Mouse (Mus musculus) kidney, postnatal 0 days (tissue): ENCODE measurements around the gene Gcc2. TPM values are rescaled to one million over a fixed set of nuclear protein-coding genes. Genes with fewer than 3 reads are reported as not detected.
"Not testable (repeated sequence)": the region's sequence is repeated elsewhere in the genome, so short reads cannot be mapped to it uniquely, and the experiment has no call there.

Experiments
- ATAC-seq: fragments of 200-750 bp; cut with Nextera tagmentation; replicated peaks from 2 replicates; pipeline ENCODE4 v1.8.0; 2017; ENCODE audit warnings: low read depth, moderate number of reproducible peaks, moderate TSS enrichment, moderate library complexity; ENCODE audit not compliant: low FRiP score
- DNase-seq: peaks from one replicate; pipeline ENCODE4 v3.0.0-alpha.2; 2016; ENCODE audit warnings: low spot score
- H3K27ac ChIP-seq: fragments of 300-500 bp; sonication (generic); 2 replicates; pipeline ENCODE4 v1.5.1; 2014; ENCODE audit warnings: mild to moderate bottlenecking
- H3K27me3 ChIP-seq: fragments of 300-500 bp; sonication (generic); 2 replicates; pipeline ENCODE4 v1.6.1; 2014; ENCODE audit warnings: low read length, mixed read lengths; ENCODE audit not compliant: insufficient read depth
- H3K36me3 ChIP-seq: fragments of 300-500 bp; sonication (generic); 2 replicates; pipeline ENCODE4 v1.6.1; 2014; ENCODE audit warnings: low read length, mixed read lengths; ENCODE audit not compliant: insufficient read depth
- H3K4me1 ChIP-seq: fragments of 300-500 bp; sonication (generic); replicated peaks from 2 replicates; pipeline ENCODE4 v1.6.1; 2014; ENCODE audit warnings: antibody characterized with exemption, low read length, mixed read lengths; ENCODE audit not compliant: insufficient read depth
- H3K4me2 ChIP-seq: fragments of 300-500 bp; sonication (generic); 2 replicates; pipeline ENCODE4 v1.6.1; 2014; ENCODE audit warnings: mild to moderate bottlenecking, low read length, moderate library complexity, mixed read lengths
- H3K4me3 ChIP-seq: fragments of 300-500 bp; sonication (generic); replicated peaks from 2 replicates; pipeline ENCODE4 v1.5.1; 2014; ENCODE audit warnings: low read depth, low read length
- H3K9ac ChIP-seq: fragments of 300-500 bp; sonication (generic); 2 replicates; pipeline ENCODE4 v1.6.1; 2014; ENCODE audit warnings: low read depth, low read length
- H3K9me3 ChIP-seq: fragments of 300-500 bp; sonication (generic); replicated peaks from 2 replicates; pipeline ENCODE4 v1.6.1; 2016; ENCODE audit warnings: low read length, inconsistent platforms, mixed read lengths
- WGBS: fragments of 180-500 bp; shearing (Covaris S2); extraction: QIAGEN DNeasy Blood & Tissue Kit; methylation state at CpG from one replicate; pipeline ENCODE4 v1.1.7; 2014; 5-methylcytosine and 5-hydroxymethylcytosine counted together
- polyA plus RNA-seq: library from polyadenylated mRNA; unstranded; fragments of >200 nt; fragmentation: Nextera tagmentation; extraction: Ambion mirVana; gene quantifications from 2 replicates; pipeline ENCODE4 v1.2.1, GENCODE M21; 2015

Gcc2 gene
- polyA plus RNA-seq, 1 experiment from 2014 or later = 75.8 TPM

DNA sequence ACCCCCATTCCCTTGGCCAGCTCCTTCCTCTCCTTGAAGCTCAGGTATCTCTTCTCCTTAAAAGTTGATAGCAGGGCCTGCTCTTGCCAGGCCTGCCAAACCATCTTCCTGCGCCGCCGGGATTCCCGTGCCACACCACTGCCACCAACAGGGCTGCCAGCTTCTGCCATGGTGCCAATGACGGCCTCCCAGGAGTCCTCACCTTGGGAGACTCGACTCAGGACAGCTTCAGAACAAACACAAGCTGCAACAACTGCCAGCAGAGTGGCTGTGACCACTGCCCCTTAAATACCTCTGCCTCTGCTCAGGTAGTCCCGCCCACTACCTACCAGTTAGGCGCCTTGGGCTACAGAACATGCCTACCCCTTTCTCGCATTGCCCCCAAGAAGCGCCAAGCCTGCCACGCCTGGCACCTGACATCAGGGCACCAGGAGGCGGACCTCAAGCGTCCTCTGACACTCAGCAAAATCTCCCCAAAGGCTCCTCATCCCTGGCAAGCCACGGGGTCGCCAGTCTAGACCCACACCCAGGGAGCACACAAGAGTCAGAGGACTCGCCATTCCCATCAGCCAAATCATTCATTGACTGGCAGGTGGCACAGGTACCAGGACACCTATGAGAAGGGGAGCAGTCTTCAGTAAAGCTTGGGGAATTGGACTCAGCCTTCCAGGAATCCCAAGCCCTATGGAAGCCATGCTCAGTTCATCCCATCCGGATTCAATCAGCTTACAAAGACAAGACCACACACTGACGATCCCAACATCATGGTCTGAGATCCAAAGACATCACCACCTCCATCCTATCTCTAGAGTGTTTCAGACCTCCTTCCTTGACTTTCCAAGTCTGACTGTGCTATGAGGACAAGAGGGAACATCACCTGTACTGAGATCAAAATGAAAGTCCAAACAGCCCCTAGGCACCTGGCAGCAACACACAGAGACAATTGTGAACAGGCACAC is 30.2 kb upstream of the Gcc2 start, which contains the start of gene AW822073:
TSS of gene AW822073 (minus strand) at position 104 of the 959 bp plus-strand sequence.
- not testable (repeated sequence) for H3K27me3 ChIP-seq, H3K4me3 ChIP-seq, DNase-seq, ATAC-seq, H3K9me3 ChIP-seq, H3K9ac ChIP-seq, H3K4me2 ChIP-seq, H3K36me3 ChIP-seq, H3K27ac ChIP-seq, H3K4me1 ChIP-seq
- WGBS = 87% methylated on average over 16 of the region's 18 CpGs

DNA sequence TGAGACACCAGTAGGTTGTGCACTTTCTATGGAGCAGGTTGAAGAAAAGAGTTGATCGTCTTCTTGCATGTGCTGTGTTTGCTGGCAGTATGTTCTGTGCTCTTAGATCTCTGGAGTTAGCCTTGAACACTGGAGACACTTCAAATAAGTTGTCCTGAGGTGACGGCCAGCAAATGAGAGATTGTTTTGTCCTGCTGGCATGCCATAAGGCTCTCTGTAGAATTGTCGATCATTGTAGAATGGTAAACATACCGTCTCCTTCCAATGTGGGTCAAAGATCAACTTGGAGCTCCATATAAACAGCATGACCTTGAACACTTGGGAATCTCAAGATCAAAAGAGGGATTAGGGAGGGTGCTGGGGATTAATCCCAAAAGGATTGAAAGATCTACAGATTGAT is 28.9 kb upstream of the Gcc2 start:
- H3K4me3 ChIP-seq, ATAC-seq, H3K27ac ChIP-seq, H3K9ac ChIP-seq, H3K4me1 ChIP-seq, H3K4me2 ChIP-seq, H3K27me3 ChIP-seq, H3K36me3 ChIP-seq, H3K9me3 ChIP-seq: not testable (repeated sequence)
- WGBS = 89% methylated on average over 4 of the region's 4 CpGs
- DNase-seq = peak; percentile 31

DNA sequence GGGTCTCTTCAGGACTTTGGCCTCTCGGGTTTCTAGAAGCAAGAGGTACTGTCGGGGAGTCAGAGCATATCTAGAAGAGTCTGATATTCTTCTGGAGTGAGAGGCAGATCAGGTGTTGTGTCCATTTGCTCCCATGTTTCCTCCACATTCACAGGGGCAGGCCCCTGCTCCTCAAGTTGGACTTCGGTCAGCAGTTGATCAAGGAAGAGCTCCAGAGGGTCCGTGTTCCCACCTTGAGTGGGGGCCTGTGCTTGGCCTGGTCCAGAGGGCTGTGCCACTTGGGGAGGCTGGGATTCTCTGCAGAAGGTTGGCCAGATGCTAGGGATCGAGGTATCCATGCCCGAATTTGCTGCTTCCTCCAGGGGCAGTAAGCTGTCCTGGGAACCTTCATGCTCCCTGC is 27.5 kb upstream of the Gcc2 start:
- H3K27ac ChIP-seq, H3K4me1 ChIP-seq, H3K9me3 ChIP-seq, H3K4me3 ChIP-seq, DNase-seq, H3K9ac ChIP-seq, H3K4me2 ChIP-seq, H3K27me3 ChIP-seq, H3K36me3 ChIP-seq, ATAC-seq: not testable (repeated sequence)
- 86% methylated on average over 2 of the region's 6 CpGs for WGBS

DNA sequence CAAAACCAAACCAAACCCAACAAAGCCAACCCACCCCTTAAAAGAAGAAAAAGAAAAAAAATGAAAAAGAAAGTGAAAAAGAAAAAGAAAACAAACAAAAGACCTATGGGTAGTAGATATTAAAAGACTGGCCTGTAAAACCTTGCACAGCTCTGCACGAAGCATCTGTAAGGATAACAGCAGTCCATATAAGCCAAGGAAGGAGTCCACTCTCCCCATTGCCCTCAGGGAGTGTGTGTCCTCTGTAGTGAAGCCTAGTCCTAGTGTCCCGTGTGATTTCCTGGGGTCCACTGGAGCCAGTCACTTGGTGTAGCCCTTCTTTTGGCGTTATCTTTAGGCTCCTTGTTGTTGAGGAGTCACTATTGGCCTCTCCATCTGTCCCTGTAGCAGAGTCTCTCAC is 25.3 kb upstream of the Gcc2 start:
- not testable (repeated sequence) for H3K4me1 ChIP-seq, H3K4me2 ChIP-seq, H3K27ac ChIP-seq, ATAC-seq, DNase-seq, H3K9ac ChIP-seq, H3K9me3 ChIP-seq, H3K36me3 ChIP-seq, H3K27me3 ChIP-seq, H3K4me3 ChIP-seq
- 57% methylated on average over 3 of the region's 3 CpGs for WGBS

DNA sequence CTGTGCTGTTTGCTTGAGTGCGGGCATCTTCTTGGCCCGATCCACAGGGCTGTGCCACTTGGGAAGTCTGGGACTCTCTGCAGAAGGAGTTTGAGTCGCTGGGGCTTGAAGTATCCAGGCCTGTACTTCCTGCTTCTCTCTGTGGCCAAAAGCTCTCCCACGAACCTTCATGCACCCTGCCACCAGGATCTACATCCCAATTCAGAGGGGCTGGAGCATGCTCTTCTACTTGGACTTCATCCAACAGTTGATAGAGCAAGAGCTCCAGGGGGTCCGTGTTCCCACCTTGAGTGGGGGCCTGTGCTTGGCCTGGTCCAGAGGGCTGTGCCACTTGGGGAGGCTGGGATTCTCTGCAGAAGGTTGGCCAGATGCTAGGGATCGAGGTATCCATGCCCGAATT is 24.2 kb upstream of the Gcc2 start:
- H3K9me3 ChIP-seq, H3K4me1 ChIP-seq, H3K27ac ChIP-seq, H3K27me3 ChIP-seq, H3K9ac ChIP-seq, DNase-seq, H3K4me3 ChIP-seq, H3K4me2 ChIP-seq, H3K36me3 ChIP-seq: not testable (repeated sequence)
- 89% methylated on average over 4 of the region's 7 CpGs for WGBS
- peak; percentile 57 for ATAC-seq

DNA sequence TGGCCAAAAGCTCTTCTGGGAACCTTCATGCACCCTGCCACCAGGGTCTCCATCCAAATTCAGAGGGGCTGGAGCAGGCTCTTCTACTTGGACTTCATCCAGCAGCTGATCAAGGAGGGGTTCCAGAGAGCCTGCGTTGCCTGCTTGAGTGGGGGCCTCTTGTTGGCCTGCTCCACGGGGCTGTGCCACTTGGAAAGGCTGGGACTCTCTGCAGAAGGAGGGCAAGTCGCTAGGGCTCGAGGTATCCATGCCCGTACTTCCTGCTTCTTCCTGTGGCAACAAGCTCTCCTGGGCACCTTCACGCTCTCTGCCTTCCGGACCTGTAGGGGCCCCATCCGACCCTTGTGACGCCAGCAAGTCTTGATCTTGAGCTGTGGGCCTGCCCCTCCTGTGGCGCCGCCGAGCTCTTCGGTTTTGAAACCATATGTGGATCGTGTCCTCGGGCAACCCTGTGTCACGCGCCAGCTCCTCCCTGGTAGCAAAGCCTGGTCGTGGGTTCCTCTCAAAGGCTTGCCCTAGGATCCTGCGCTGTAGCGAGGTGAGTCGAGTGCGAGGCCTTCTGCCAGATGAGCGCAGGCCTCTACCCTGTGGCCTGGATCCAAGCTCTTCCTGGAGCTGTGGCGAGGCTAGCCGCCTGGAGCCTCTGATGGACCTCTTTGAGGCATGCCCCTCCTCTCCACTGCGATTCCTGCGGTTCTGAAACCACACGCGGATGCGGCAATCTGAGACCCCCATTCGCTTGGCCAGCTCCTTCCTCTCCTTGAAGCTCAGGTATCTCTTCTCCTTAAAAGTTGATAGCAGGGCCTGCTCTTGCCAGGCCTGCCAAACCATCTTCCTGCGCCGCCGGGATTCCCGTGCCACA is 23.3 kb upstream of the Gcc2 start:
- ATAC-seq (peak; percentile 81), DNase-seq (peak; percentile 33)
- not testable (repeated sequence) for H3K9ac ChIP-seq, H3K4me2 ChIP-seq, H3K27ac ChIP-seq, H3K9me3 ChIP-seq, H3K4me1 ChIP-seq, H3K4me3 ChIP-seq, H3K27me3 ChIP-seq, H3K36me3 ChIP-seq
- WGBS = 88% methylated on average over 31 of the region's 35 CpGs

DNA sequence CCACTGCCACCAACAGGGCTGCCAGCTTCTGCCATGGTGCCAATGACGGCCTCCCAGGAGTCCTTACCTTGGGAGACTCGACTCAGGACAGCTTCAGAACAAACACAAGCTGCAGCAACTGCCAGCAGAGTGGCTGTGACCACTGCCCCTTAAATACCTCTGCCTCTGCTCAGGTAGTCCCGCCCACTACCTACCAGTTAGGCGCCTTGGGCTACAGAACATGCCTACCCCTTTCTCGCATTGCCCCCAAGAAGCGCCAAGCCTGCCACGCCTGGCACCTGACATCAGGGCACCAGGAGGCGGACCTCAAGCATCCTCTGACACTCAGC is 22.7 kb upstream of the Gcc2 start, which contains the start of gene Duxf3:
TSS of gene Duxf3 (minus strand) at position 35 of the 329 bp plus-strand sequence.
- H3K27ac ChIP-seq, H3K27me3 ChIP-seq, DNase-seq, H3K36me3 ChIP-seq, H3K9me3 ChIP-seq, H3K4me3 ChIP-seq, H3K9ac ChIP-seq, H3K4me2 ChIP-seq, H3K4me1 ChIP-seq: not testable (repeated sequence)
- WGBS = 85% methylated on average over 6 of the region's 8 CpGs
- peak; percentile 49 for ATAC-seq

DNA sequence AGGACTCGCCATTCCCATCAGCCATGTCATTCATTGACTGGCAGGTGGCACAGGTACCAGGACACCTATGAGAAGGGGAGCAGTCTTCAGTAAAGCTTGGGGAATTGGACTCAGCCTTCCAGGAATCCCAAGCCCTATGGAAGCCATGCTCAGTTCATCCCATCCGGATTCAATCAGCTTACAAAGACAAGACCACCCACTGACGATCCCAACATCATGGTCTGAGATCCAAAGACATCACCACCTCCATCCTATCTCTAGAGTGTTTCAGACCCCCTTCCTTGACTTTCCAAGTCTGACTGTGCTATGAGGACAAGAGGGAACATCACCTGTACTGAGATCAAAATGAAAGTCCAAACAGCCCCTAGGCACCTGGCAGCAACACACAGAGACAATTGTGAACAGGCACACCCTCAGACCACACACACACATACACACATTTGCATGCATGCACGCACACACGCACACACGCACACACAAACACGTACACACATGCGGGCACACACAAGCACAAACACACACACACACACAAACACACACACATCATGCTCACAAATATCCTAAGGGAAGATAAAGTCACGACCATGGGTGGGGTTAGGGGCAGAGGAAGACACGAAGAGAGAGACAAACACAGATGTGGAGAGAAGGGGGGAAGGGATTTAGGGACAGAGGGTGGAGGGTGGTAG is 22.1 kb upstream of the Gcc2 start:
- H3K36me3 ChIP-seq, H3K4me3 ChIP-seq, H3K27me3 ChIP-seq, H3K4me2 ChIP-seq, H3K27ac ChIP-seq, H3K9me3 ChIP-seq, H3K4me1 ChIP-seq, DNase-seq, H3K9ac ChIP-seq: not testable (repeated sequence)
- 77% methylated on average over 9 of the region's 10 CpGs for WGBS
- ATAC-seq = peak; percentile 53

DNA sequence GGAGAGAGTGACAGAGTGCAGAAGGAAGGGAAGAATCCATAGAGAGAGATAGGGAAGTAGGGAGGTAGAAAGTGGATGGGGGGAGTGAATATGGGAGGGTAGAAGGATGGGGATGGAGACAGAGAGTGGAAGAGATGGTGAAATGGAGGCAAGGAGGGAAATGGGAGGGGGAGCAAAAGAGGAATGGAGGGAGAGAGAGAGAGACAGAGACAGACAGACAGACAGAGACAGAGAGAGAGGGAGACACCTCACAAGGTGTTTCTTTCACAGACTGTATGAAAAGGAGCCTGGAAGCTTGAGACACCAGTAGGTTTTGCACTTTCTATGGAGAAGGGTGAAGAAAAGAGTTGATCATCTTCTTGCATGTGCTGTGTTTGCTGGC is 21.6 kb upstream of the Gcc2 start:
- H3K4me1 ChIP-seq, H3K9me3 ChIP-seq, H3K4me2 ChIP-seq, H3K27me3 ChIP-seq, H3K36me3 ChIP-seq, H3K4me3 ChIP-seq, H3K27ac ChIP-seq, ATAC-seq, H3K9ac ChIP-seq, DNase-seq: not testable (repeated sequence)
